Mouse (Mus musculus): ENCODE results near the gene Gm20388. TPM values are rescaled to one million over a fixed set of nuclear protein-coding genes. Genes with fewer than 3 reads are reported as not detected.
A peak's percentile ranks its signal among the peaks of the same experiment; 100 is the strongest.
"Not testable (repeated sequence)": the region's sequence is repeated elsewhere in the genome, so short reads cannot be mapped to it uniquely, and the experiment has no call there.

Gm20388 gene
- polyA plus RNA-seq, 1 experiment from 2014 or later, result 5.5 TPM

DNA sequence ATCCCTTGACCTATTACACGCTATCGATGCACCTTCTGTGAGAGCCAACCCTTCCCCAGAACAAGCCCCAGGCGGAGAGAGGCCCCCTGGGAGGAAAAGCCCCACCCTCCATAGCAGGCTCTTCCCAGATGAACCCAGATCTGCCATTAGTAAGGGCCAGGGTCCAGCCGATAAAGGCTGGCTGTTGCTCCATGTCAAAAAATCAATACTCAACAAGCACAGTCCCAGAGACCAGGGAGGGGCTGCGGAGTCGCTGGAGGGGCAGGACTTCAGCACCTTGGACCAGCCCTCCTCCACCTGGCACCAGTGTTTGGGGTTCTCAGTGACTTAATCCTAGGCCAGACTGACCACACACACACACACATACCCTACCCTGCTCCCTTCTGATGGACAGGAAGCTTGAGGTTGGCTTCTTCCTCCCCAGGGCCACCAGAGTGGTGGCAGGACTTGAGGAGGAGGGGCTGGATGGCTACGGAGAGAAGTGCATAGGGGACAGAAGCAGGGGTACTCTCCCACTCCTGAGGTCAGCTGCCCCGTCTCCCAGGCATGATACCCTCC lies 2407.4 kb downstream of the Gm20388 start:
- Histone ChIP-seq H3K4me3 (no peak overlapping the region), H3K27me3 (ENCODE audit: poor library complexity, severe bottlenecking) (peaks cover 11% of the 10 kb centered on the region), H3K27ac (peak overlapping the region; percentile 68), H3K9me3 (no peaks in the 10 kb centered on the region), H3K36me3 (replicated peaks) (no peaks in the 10 kb centered on the region), H3K4me1 (peaks cover 91% of the 10 kb centered on the region)
- 47% methylated on average over 8 of the region's 8 CpGs for WGBS
- no peak for DNase-seq (ENCODE audit: extremely low spot score, low spot score)

- no peaks in the 10 kb centered on the region for H3K36me3 ChIP-seq (replicated peaks)
- DNase-seq (ENCODE audit: extremely low spot score, low spot score), result no peak
- no peaks in the 10 kb centered on the region for H3K9me3 ChIP-seq
- H3K27me3 ChIP-seq (ENCODE audit: poor library complexity, severe bottlenecking), result peaks cover 18% of the 10 kb centered on the region
- peaks cover 90% of the 10 kb centered on the region for H3K4me1 ChIP-seq
- peak overlapping the region; percentile 68 for H3K27ac ChIP-seq
- no peak overlapping the region for H3K4me3 ChIP-seq
- WGBS, result 74% methylated on average over 11 of the region's 11 CpGs
These were observed 2408.5 kb downstream of the Gm20388 start for GRCm38 (mm10) chr8:122319045-122319707.

DNA sequence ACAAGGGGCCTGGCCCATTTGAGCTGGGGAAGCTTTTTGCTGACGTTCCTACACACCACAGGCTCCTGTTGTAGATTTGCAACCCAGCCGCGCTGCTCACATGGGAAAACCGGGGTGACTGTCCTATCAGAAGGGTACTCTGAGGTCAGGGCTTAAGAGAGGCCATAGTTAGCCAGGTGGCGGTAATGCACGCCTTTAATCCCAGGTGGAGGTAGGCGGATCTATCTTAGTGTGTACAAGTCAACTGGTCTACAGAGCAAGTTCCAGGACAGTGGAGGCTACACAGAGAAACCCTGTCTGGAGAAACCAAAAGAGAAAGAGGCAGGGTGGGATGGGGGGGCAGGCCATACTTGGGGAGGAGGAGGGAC lies 2409.1 kb downstream of the Gm20388 start:
- Histone ChIP-seq H3K27me3 (ENCODE audit: poor library complexity, severe bottlenecking) (peaks cover 21% of the 10 kb centered on the region), H3K9me3 (no peaks in the 10 kb centered on the region), H3K36me3 (replicated peaks) (no peaks in the 10 kb centered on the region), H3K4me1 (peaks cover 90% of the 10 kb centered on the region), H3K4me3 (no peak overlapping the region), H3K27ac (peak overlapping the region; percentile 68)
- 73% methylated on average over 7 of the region's 7 CpGs for WGBS
- DNase-seq (ENCODE audit: extremely low spot score, low spot score), result no peak

DNA sequence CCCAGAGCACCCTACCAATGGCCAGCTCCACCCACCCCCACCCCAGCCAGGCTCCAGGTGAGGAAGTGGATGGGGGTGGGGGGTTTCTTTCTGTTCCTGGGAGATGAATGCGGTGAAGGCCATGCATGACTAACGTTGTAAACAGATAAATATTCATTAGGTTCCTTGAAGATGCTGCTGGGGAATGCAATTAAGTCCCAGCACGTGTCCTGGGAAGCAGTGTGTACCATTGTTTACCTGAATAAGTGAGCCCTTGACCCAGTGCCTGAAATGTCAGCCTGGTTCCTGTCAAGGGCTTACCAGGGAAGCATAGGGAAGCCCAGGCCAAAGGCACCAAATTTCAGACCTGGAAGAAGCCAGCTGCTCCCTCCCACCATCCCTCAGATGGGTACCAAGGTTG lies 2409.9 kb downstream of the Gm20388 start:
- 12% methylated on average over 3 of the region's 3 CpGs for whole genome bisulfite sequencing
- no peak overlapping the region for H3K4me3 ChIP-seq
- H3K36me3 ChIP-seq (replicated peaks), result no peaks in the 10 kb centered on the region
- H3K27me3 ChIP-seq (ENCODE audit: poor library complexity, severe bottlenecking), result peaks cover 30% of the 10 kb centered on the region
- H3K9me3 ChIP-seq, result no peaks in the 10 kb centered on the region
- H3K4me1 ChIP-seq, result peaks cover 90% of the 10 kb centered on the region
- no peak for DNase-seq (ENCODE audit: extremely low spot score, low spot score)
- peak overlapping the region; percentile 58; the same call in 1 of the 2 replicates for H3K27ac ChIP-seq

DNA sequence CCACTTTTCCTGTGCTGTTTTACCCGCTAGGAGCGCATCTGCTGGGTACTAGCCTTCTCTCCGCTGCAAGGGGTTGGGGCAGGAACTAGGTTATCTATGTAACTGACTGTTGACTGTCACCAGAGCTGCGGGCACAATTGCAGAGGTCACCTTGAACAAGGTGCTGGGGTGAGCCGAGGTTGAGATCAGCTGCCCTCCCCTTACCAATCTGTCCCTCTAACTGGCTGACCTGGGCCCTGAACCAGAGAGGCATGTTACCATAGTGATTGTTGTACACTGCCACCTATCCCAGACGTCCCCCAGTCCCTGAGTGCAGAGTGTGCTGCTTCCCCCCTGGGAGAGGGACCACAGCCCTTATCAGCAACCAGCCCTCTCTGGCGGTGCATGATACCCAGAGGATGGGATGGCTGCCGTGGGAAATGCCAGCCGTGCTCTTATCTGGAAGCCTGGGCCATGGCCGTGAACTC lies 2410.8 kb downstream of the Gm20388 start:
- H3K9me3 ChIP-seq, result no peaks in the 10 kb centered on the region
- peaks cover 92% of the 10 kb centered on the region for H3K4me1 ChIP-seq
- peaks cover 39% of the 10 kb centered on the region for H3K27me3 ChIP-seq (ENCODE audit: poor library complexity, severe bottlenecking)
- no peak for DNase-seq (ENCODE audit: extremely low spot score, low spot score)
- 68% methylated on average over 10 of the region's 10 CpGs for WGBS
- peak overlapping the region; percentile 2 for H3K27ac ChIP-seq
- no peak overlapping the region for H3K4me3 ChIP-seq
- no peaks in the 10 kb centered on the region for H3K36me3 ChIP-seq (replicated peaks)

- Histone ChIP-seq H3K4me1 (peaks cover 87% of the 10 kb centered on the region), H3K27ac (peak overlapping the region; percentile 70), H3K9me3 (no peaks in the 10 kb centered on the region), H3K27me3 (ENCODE audit: poor library complexity, severe bottlenecking) (peaks cover 45% of the 10 kb centered on the region), H3K36me3 (replicated peaks) (no peaks in the 10 kb centered on the region), H3K4me3 (no peak overlapping the region)
- WGBS, result 89% methylated on average over 7 of the region's 7 CpGs
- no peak for DNase-seq (ENCODE audit: extremely low spot score, low spot score)
These were observed 2411.5 kb downstream of the Gm20388 start for GRCm38 (mm10) chr8:122322126-122322525.

GRCm38 (mm10) chr8:122322792-122323191 lies 2412.2 kb downstream of the Gm20388 start:
- H3K4me1 ChIP-seq, result peaks cover 80% of the 10 kb centered on the region
- H3K4me3 ChIP-seq, result no peak overlapping the region
- H3K36me3 ChIP-seq (replicated peaks), result no peaks in the 10 kb centered on the region
- no peaks in the 10 kb centered on the region for H3K9me3 ChIP-seq
- no peak for DNase-seq (ENCODE audit: extremely low spot score, low spot score)
- H3K27ac ChIP-seq, result peak overlapping the region; percentile 70
- 65% methylated on average over 11 of the region's 11 CpGs for WGBS
- H3K27me3 ChIP-seq (ENCODE audit: poor library complexity, severe bottlenecking), result peaks cover 51% of the 10 kb centered on the region

- peak overlapping the region; percentile 23; the same call in 1 of the 2 replicates for H3K4me3 ChIP-seq
These were observed 2413.3 kb downstream of the Gm20388 start for GRCm38 (mm10) chr8:122323951-122324402.

GRCm38 (mm10) chr8:122325196-122325595 lies 2414.6 kb downstream of the Gm20388 start:
- H3K27ac ChIP-seq, result peak overlapping the region; percentile 75; the same call in 1 of the 2 replicates
- H3K27me3 ChIP-seq (ENCODE audit: poor library complexity, severe bottlenecking), result peaks cover 41% of the 10 kb centered on the region
- H3K4me1 ChIP-seq, result peaks cover 71% of the 10 kb centered on the region
- H3K36me3 ChIP-seq (replicated peaks), result no peaks in the 10 kb centered on the region
- no peaks in the 10 kb centered on the region for H3K9me3 ChIP-seq
- DNase-seq (ENCODE audit: extremely low spot score, low spot score), result no peak
- WGBS, result 69% methylated on average over 2 of the region's 2 CpGs
- H3K4me3 ChIP-seq, result no peak overlapping the region

More at GRCm38 (mm10) chr8:122323951-122324402, 2413.3 kb downstream of the Gm20388 start:
- H3K27me3 ChIP-seq (ENCODE audit: poor library complexity, severe bottlenecking), result peaks cover 45% of the 10 kb centered on the region
- H3K27ac ChIP-seq, result peak overlapping the region; percentile 77
- WGBS, result 9% methylated on average over 13 of the region's 13 CpGs
- DNase-seq (ENCODE audit: extremely low spot score, low spot score); H3K36me3 ChIP-seq (replicated peaks); H3K9me3 ChIP-seq: not testable (repeated sequence)
- H3K4me1 ChIP-seq, result peaks cover 72% of the 10 kb centered on the region

DNA sequence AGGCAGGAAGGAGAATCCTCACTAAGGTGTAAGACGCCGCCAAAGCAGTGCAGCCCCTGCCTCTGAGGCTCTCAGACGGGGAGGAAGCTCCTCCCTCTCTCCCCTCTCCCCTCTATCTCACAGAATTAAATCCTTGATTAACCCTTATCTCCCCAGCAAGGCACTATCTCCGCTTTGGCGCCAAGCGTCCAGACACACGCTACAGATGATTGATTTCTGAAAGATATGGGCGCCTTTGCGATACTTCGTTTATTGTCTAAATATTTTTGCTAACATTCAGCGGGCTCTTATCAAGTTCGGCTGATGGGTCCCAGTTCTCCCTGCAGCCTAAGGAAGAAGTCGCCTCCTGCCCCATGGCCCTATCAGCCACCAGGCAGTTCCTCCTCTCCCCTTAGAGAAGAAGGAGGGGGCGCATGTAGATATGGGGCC lies 2415.5 kb downstream of the Gm20388 start:
- H3K4me3 ChIP-seq, result peak overlapping the region; percentile 21; the same call in 1 of the 2 replicates
- H3K4me1 ChIP-seq, result peaks cover 71% of the 10 kb centered on the region
- WGBS, result 11% methylated on average over 14 of the region's 14 CpGs
- no peaks in the 10 kb centered on the region for H3K9me3 ChIP-seq
- peak overlapping the region; percentile 70; the same call in 1 of the 2 replicates for H3K27ac ChIP-seq
- no peaks in the 10 kb centered on the region for H3K36me3 ChIP-seq (replicated peaks)
- no peak for DNase-seq (ENCODE audit: extremely low spot score, low spot score)
- H3K27me3 ChIP-seq (ENCODE audit: poor library complexity, severe bottlenecking), result peaks cover 49% of the 10 kb centered on the region

- H3K27me3 ChIP-seq (ENCODE audit: poor library complexity, severe bottlenecking), result peaks cover 51% of the 10 kb centered on the region
- H3K9me3 ChIP-seq, result no peaks in the 10 kb centered on the region
- H3K27ac ChIP-seq, result no peak overlapping the region
- no peak overlapping the region for H3K4me3 ChIP-seq
- DNase-seq (ENCODE audit: extremely low spot score, low spot score), result no peak
- H3K4me1 ChIP-seq, result peaks cover 56% of the 10 kb centered on the region
- WGBS, result 75% methylated on average over 8 of the region's 8 CpGs
- H3K36me3 ChIP-seq (replicated peaks), result no peaks in the 10 kb centered on the region
These were observed 2418.4 kb downstream of the Gm20388 start for GRCm38 (mm10) chr8:122329072-122329471.

GRCm38 (mm10) chr8:122329553-122330239 lies 2419.1 kb downstream of the Gm20388 start:
- Histone ChIP-seq H3K27ac (peak overlapping the region; percentile 15; the same call in 1 of the 2 replicates), H3K36me3 (replicated peaks) (peaks cover 2% of the 10 kb centered on the region; the same call in 1 of the 2 replicates), H3K27me3 (ENCODE audit: poor library complexity, severe bottlenecking) (peaks cover 54% of the 10 kb centered on the region), H3K4me3 (no peak overlapping the region), H3K9me3 (no peaks in the 10 kb centered on the region), H3K4me1 (peaks cover 50% of the 10 kb centered on the region)
- no peak for DNase-seq (ENCODE audit: extremely low spot score, low spot score)
- WGBS, result 81% methylated on average over 22 of the region's 22 CpGs
